Mouse (Mus musculus) mouse embryonic stem cell (cell line): ENCODE measurements around the gene Plekhm3.
"Not testable (repeated sequence)": the region's sequence is repeated elsewhere in the genome, so short reads cannot be mapped to it uniquely, and the experiment has no call there.

Experiments
- in situ Hi-C, 2 experiments: fragments of 300-500 bp; cut with MboI; formaldehyde crosslinking; loops; 1 replicate in 1 of 2; 3 replicates in 1 of 2; pipeline ENCODE4 v1.14.3; 2019 to 2020; ENCODE audit warnings: low sequenced_read_pairs in 2 of 2, low pct_unique_long_range_greater_than_20kb in 1 of 2, mixed read lengths in 1 of 2; ENCODE audit not compliant: unreplicated experiment in 1 of 2

Plekhm3 gene

DNA sequence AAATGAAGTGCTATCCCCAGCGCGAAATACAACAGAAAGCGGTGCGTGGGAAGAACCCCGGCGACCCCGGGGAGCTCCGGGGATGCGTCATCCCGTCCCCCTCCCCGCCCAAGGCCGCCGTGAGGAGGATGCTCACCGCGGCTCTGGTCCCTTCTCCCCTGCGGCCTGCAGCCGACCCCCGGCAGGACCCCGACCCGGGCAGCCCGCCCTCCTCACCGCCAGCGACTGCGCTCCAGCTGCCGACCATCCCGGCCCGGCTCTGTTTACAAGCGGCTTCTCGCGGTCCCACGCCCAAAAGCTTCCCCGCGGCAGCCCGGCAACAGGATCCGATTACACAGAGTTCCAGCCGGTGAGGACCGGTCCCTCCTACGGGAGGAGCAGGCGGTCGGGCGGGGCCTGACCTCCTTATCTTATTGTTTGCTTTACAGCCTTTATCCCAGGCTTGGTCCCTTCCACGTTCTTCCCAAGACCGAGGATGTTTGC, at the start of gene Plekhm3:
Plekhm3 (minus strand) TSS at position 346 of the 483 bp plus-strand sequence.
- in situ Hi-C loops, result no loop called here

- in situ Hi-C loops, result no loop called here
Observed at GRCm38 (mm10) chr1:65005575-65005974, 49.0 kb upstream of the Plekhm3 start.

- in situ Hi-C loops, result no loop called here
Observed at GRCm38 (mm10) chr1:65004526-65004925, 47.9 kb upstream of the Plekhm3 start.

- in situ Hi-C loops, result loop anchor here in 1 of 2 experiments (25.0 kb wide), 1 partner anchor 281 kb away; no protein-coding TSS in a partner anchor
Observed at GRCm38 (mm10) chr1:64993206-64993605, 36.6 kb upstream of the Plekhm3 start.

GRCm38 (mm10) chr1:64988176-64988575, 31.6 kb upstream of the Plekhm3 start:
- in situ Hi-C loops, result loop anchor here (5.0 to 25.0 kb wide), 3 partner anchors 51 to 276 kb away; no protein-coding TSS in a partner anchor

DNA sequence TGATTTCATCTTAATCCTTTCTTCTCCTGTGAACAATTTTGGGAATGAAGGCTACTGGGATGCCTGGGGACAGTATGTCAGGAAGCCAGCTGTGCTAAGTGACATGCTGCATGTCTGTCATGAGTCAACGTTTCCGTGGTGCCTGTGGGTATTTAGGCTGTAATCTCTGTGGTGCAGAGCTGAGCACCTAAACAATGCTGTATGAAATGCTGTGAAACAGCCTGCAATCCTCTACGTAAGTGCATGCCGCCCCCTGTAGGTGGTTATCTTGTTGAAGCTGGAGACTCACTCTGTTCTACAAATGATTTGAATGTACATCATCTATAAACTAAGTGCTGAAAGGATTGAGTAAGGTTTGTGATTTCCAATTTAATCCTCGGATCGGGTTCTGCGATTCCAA, 29.5 kb upstream of the Plekhm3 start:
- in situ Hi-C loops, result loop anchor here (5.0 to 25.0 kb wide), 3 partner anchors 49 to 274 kb away; no protein-coding TSS in a partner anchor

DNA sequence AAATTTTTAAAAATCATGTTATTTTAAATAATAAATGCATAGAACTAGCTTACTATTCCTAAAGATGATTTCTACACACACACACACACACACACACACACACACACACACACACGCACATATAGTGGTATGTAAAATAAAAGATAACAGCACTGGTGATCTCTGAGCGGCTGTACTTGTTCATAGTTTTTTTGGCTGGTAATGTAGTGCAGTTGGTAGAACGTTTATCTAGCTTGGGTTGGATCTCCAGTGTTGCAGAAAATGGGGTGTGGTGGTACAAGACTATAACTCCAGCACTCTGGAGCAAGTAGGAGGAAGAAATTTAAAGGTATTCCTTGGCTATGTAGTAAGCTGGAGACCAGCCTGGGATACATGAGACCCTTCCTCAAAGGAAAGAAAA, 26.6 kb upstream of the Plekhm3 start:
- in situ Hi-C loops, result loop anchor here (10.0 to 25.0 kb wide), 2 partner anchors 268 to 271 kb away; no protein-coding TSS in a partner anchor

- in situ Hi-C loops, result loop anchor here in 1 of 2 experiments (25.0 kb wide), 1 partner anchor 266 kb away; no protein-coding TSS in a partner anchor
Observed at GRCm38 (mm10) chr1:64978321-64978799, 21.7 kb upstream of the Plekhm3 start.

- in situ Hi-C loops, result loop anchor here in 1 of 2 experiments (25.0 kb wide), 1 partner anchor 263 kb away; no protein-coding TSS in a partner anchor
Observed at GRCm38 (mm10) chr1:64975346-64975745, 18.7 kb upstream of the Plekhm3 start.

GRCm38 (mm10) chr1:64970685-64971084, 14.1 kb upstream of the Plekhm3 start:
- in situ Hi-C loops, result no loop called here

DNA sequence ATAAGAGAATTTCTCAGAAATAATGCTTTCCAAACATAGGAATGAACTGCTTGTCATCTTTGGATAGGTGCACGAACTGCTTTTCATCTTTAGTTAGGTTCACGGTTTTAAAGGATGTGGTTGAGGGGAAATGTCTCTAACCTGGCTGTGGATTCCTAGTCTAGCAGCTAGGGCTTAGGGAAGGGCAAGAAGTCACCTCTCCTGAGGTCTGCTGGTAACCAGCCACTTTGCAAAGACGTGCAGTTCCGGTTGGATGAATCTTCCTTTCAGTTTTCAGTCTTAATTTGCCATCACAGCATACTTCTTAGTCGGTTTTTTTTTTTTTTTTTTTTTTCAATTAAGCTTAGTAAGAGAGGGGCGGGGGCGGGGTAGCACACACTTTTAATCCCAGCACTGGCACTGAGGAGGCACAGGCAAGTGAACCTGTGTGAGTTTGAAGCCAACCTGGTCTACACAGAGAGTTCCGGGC, 431 bp upstream of the Plekhm3 start:
- in situ Hi-C loops, result no loop called here

GRCm38 (mm10) chr1:64954786-64955185, 1.8 kb downstream of the Plekhm3 start:
- in situ Hi-C loops, result not testable (repeated sequence)

GRCm38 (mm10) chr1:64950271-64950670, 6.4 kb downstream of the Plekhm3 start:
- in situ Hi-C loops, result no loop called here

- in situ Hi-C loops, result no loop called here
Observed at GRCm38 (mm10) chr1:64949377-64949776, 7.2 kb downstream of the Plekhm3 start.

- in situ Hi-C loops, result no loop called here
Observed at GRCm38 (mm10) chr1:64946106-64946505, 10.5 kb downstream of the Plekhm3 start.

GRCm38 (mm10) chr1:64945214-64945785, 11.3 kb downstream of the Plekhm3 start:
- in situ Hi-C loops, result no loop called here

DNA sequence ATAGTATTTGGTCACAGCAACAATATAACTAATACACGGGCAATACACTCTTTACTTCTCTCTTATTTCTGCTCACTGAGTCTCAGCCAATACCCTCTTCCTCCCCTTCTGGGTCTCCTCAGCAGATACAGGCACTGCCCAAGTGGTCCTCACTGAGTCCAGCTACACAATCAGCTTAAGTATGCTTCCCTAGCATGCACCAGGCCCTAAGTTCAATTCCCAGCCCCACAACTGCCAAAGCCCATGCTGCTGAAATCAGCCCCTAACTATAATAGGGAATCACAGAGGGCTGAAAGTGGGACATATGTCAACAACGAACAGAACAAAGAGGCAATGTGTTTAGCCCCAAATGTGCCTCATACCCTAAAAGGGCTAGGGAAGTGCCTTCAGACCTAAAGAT, 11.9 kb downstream of the Plekhm3 start:
- in situ Hi-C loops, result no loop called here

GRCm38 (mm10) chr1:64942006-64942755, 14.4 kb downstream of the Plekhm3 start:
- in situ Hi-C loops, result no loop called here

DNA sequence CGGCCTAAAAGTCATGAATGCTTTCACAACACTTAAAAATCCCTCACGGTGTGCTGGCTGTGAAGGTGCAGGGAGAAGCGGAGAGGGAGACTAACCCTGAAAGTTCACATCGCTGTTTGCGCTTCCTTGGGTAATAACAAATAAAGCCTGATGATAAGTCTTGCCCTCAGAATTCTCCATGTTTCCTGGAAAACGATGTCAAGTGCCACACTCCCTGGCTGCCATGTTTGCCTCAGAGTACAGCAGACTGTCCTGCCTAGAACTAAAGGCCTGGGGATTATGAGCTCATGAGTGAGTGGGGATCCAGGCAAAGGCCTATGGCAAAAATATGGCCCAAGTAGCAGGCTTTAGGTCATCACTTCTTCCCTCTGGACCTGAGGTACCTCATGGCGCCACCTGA, 17.7 kb downstream of the Plekhm3 start:
- in situ Hi-C loops, result loop anchor here in 1 of 2 experiments (5.0 kb wide), 1 partner anchor 48 kb away; no protein-coding TSS in a partner anchor
